Mouse (Mus musculus): Measurements from ENCODE around the gene Strn4.

Strn4 gene

GRCm38 (mm10) chr7:16875326-16875725, 59.6 kb downstream of the Strn4 start:
- DNase-seq (ENCODE audit: low read depth, low spot score): no peak

GRCm38 (mm10) chr7:16876006-16876405, 60.3 kb downstream of the Strn4 start:
- no peak for DNase-seq (ENCODE audit: low read depth, low spot score)

- no peak for DNase-seq (ENCODE audit: low read depth, low spot score)
Observed at GRCm38 (mm10) chr7:16876608-16877007, 60.9 kb downstream of the Strn4 start.

- DNase-seq (ENCODE audit: low read depth, low spot score): no peak
Observed at GRCm38 (mm10) chr7:16877717-16878116, 62.0 kb downstream of the Strn4 start.

- DNase-seq (ENCODE audit: low read depth, low spot score): no peak
Observed at GRCm38 (mm10) chr7:16879796-16880547, 64.3 kb downstream of the Strn4 start.

- DNase-seq (ENCODE audit: low read depth, low spot score): no peak
Observed at GRCm38 (mm10) chr7:16880615-16881014, 64.9 kb downstream of the Strn4 start.

GRCm38 (mm10) chr7:16883162-16883561, 67.5 kb downstream of the Strn4 start:
- no peak for DNase-seq (ENCODE audit: low read depth, low spot score)

GRCm38 (mm10) chr7:16884334-16884733, 68.6 kb downstream of the Strn4 start:
- DNase-seq (ENCODE audit: low read depth, low spot score): no peak

GRCm38 (mm10) chr7:16885271-16885776, 69.6 kb downstream of the Strn4 start:
- DNase-seq (ENCODE audit: low read depth, low spot score): no peak

GRCm38 (mm10) chr7:16885905-16886304, 70.2 kb downstream of the Strn4 start:
- no peak for DNase-seq (ENCODE audit: low read depth, low spot score)
